Mouse (Mus musculus) hindbrain, embryonic 11.5 days (tissue): Measurements from ENCODE around the gene Cdiptos. TPM values are rescaled to one million over a fixed set of nuclear protein-coding genes. Genes with fewer than 3 reads are reported as not detected.

Experiments
- ATAC-seq: fragments of 200-750 bp; cut with Nextera tagmentation; 2 replicates; pipeline ENCODE4 v1.8.0; 2017; ENCODE audit warnings: mild to moderate bottlenecking, moderate TSS enrichment, moderate library complexity; ENCODE audit not compliant: low FRiP score
- DNase-seq: peaks from one replicate; pipeline ENCODE4 v3.0.0-alpha.2; 2015; ENCODE audit warnings: low spot score
- H3K27ac ChIP-seq: fragments of 300-500 bp; sonication (generic); 2 replicates; pipeline ENCODE4 v1.5.1; 2014; ENCODE audit warnings: mild to moderate bottlenecking, low read depth, low read length
- H3K27me3 ChIP-seq: fragments of 300-500 bp; sonication (generic); 2 replicates; pipeline ENCODE4 v1.6.1; 2014; ENCODE audit warnings: mild to moderate bottlenecking, low read length, moderate library complexity, mixed read lengths; ENCODE audit not compliant: control insufficient read depth, insufficient read depth
- H3K36me3 ChIP-seq: fragments of 300-500 bp; sonication (generic); 2 replicates; pipeline ENCODE4 v1.6.1; 2014; ENCODE audit warnings: mild to moderate bottlenecking, low read length, moderate library complexity, mixed read lengths; ENCODE audit not compliant: control insufficient read depth, insufficient read depth
- H3K4me1 ChIP-seq: fragments of 300-500 bp; sonication (generic); replicated peaks from 2 replicates; pipeline ENCODE4 v1.6.1; 2014; ENCODE audit warnings: low read length, mixed read lengths; ENCODE audit not compliant: control insufficient read depth, insufficient read depth
- H3K4me2 ChIP-seq: fragments of 300-500 bp; sonication (generic); replicated peaks from 2 replicates; pipeline ENCODE4 v1.6.1; 2014; ENCODE audit warnings: mild to moderate bottlenecking, low read depth, low read length
- H3K4me3 ChIP-seq: fragments of 300-500 bp; sonication (generic); 2 replicates; pipeline ENCODE4 v1.5.1; 2014; ENCODE audit warnings: low read depth, low read length
- H3K9ac ChIP-seq: fragments of 300-500 bp; sonication (generic); 2 replicates; pipeline ENCODE4 v1.6.1; 2014; ENCODE audit warnings: low read depth, low read length
- H3K9me3 ChIP-seq: fragments of 300-500 bp; sonication (generic); 2 replicates; pipeline ENCODE4 v1.6.1; 2016; ENCODE audit warnings: low read length; ENCODE audit not compliant: control insufficient read depth
- WGBS: fragments of 180-500 bp; shearing (Covaris S2); extraction: QIAGEN DNeasy Blood & Tissue Kit; methylation state at CpG from one replicate; pipeline ENCODE4 v1.1.7; 2014; 5-methylcytosine and 5-hydroxymethylcytosine counted together
- polyA plus RNA-seq: library from polyadenylated mRNA; unstranded; fragments of >200 nt; fragmentation: Nextera tagmentation; extraction: Ambion mirVana; gene quantifications from 2 replicates; pipeline ENCODE4 v1.2.1, GENCODE M21; 2014

The Cdiptos gene
- polyA plus RNA-seq, 1 experiment from 2014 or later = 0.63 TPM

GRCm38 (mm10) chr7:127011051-127011450 is 35.2 kb upstream of the Cdiptos start:
- Histone ChIP-seq H3K4me1 (peaks cover 6% of the 10 kb centered on the region), H3K4me3 (no peak overlapping the region), H3K4me2 (no peak overlapping the region), H3K9me3 (no peaks in the 10 kb centered on the region), H3K27ac (no peak overlapping the region), H3K27me3 (no peaks in the 10 kb centered on the region), H3K9ac (no peak overlapping the region), H3K36me3 (0 out of 2 replicates have a peak, but pooled peaks cover 4% of the 10 kb centered on the region)
- DNase-seq = no peak
- ATAC-seq = no peak
- WGBS = 91% methylated on average over 2 of the region's 2 CpGs

DNA sequence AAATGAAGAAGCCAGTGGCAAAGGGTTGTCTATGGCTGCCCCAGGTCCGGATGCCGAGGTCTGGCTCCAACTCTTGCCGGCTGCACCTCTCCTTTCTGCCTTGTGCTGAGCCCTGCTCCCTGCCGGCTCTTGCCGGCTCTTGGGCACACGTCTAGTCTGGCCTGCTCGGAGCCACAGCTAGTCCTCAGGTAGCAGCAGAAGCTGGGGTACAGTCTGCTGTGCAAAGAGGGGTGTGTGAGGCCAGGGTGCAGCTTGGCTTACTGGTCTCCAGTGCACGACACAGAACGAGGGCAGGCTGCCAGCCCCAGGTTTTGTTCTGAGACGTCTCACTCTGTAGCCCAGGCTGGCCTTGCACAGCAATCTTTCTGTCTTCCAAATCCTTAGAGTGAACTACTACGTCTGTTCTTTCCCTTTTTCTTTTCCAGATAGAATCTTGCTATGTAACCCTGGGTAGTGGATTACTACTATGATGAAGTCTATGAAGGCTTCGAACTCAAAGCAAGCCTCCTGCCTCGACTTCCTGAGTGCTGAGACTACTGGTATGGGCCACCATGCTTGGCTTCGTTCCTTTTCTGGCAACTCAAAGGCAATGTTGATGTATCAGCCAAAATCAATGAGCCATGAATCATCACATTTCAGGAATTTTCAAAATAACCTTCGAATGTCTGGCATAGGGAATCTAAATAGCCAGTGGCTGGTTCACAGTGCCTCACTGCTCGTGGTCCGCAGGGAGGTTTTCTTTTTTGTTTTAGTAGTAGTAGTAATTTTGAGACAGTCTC is 33.6 kb upstream of the Cdiptos start:
- H3K9ac ChIP-seq = no peak overlapping the region
- 0 out of 2 replicates have a peak overlapping the region, but pooled peaks have one; percentile 67 for H3K27ac ChIP-seq
- no peak overlapping the region for H3K4me3 ChIP-seq
- H3K4me2 ChIP-seq = no peak overlapping the region
- no peaks in the 10 kb centered on the region for H3K27me3 ChIP-seq
- no peaks in the 10 kb centered on the region for H3K4me1 ChIP-seq
- WGBS = 87% methylated on average over 17 of the region's 17 CpGs
- no peak for DNase-seq
- H3K36me3 ChIP-seq = 0 out of 2 replicates have a peak, but pooled peaks cover 4% of the 10 kb centered on the region
- ATAC-seq = no peak
- H3K9me3 ChIP-seq = no peaks in the 10 kb centered on the region

- H3K36me3 ChIP-seq = 0 out of 2 replicates have a peak, but pooled peaks cover 2% of the 10 kb centered on the region
- H3K9ac ChIP-seq = no peak overlapping the region
- no peaks in the 10 kb centered on the region for H3K4me1 ChIP-seq
- H3K9me3 ChIP-seq = no peaks in the 10 kb centered on the region
- no peak overlapping the region for H3K4me3 ChIP-seq
- DNase-seq (no peak), ATAC-seq (peak; percentile 56; the same call in 1 of the 2 replicates)
- no peaks in the 10 kb centered on the region for H3K27me3 ChIP-seq
- H3K27ac ChIP-seq = peak overlapping the region; percentile 67
- 70% methylated on average over 9 of the region's 9 CpGs for whole genome bisulfite sequencing
- no peak overlapping the region for H3K4me2 ChIP-seq
These were observed 32.5 kb upstream of the Cdiptos start for GRCm38 (mm10) chr7:127008239-127009019.

GRCm38 (mm10) chr7:127007313-127008024 is 31.6 kb upstream of the Cdiptos start:
- Histone ChIP-seq H3K9me3 (no peaks in the 10 kb centered on the region), H3K27me3 (no peaks in the 10 kb centered on the region), H3K36me3 (no peaks in the 10 kb centered on the region), H3K4me1 (no peaks in the 10 kb centered on the region), H3K9ac (no peak overlapping the region), H3K27ac (no peak overlapping the region), H3K4me2 (no peak overlapping the region), H3K4me3 (no peak overlapping the region)
- 83% methylated on average over 6 of the region's 6 CpGs for WGBS
- ATAC-seq (no peak), DNase-seq (no peak)

GRCm38 (mm10) chr7:127004122-127004875 is 28.4 kb upstream of the Cdiptos start:
- DNase-seq (no peak), ATAC-seq (no peak)
- Histone ChIP-seq H3K9ac (no peak overlapping the region), H3K4me2 (no peak overlapping the region), H3K4me1 (no peaks in the 10 kb centered on the region), H3K4me3 (no peak overlapping the region), H3K36me3 (no peaks in the 10 kb centered on the region), H3K9me3 (no peaks in the 10 kb centered on the region), H3K27me3 (no peaks in the 10 kb centered on the region), H3K27ac (no peak overlapping the region)
- WGBS = 85% methylated on average over 4 of the region's 4 CpGs

- ATAC-seq = no peak
- H3K27ac ChIP-seq = no peak overlapping the region
- no peak overlapping the region for H3K4me3 ChIP-seq
- no peaks in the 10 kb centered on the region for H3K4me1 ChIP-seq
- whole genome bisulfite sequencing = 95% methylated on average over 5 of the region's 5 CpGs
- H3K9me3 ChIP-seq = no peaks in the 10 kb centered on the region
- H3K36me3 ChIP-seq = no peaks in the 10 kb centered on the region
- H3K9ac ChIP-seq = no peak overlapping the region
- no peak for DNase-seq
- no peaks in the 10 kb centered on the region for H3K27me3 ChIP-seq
- H3K4me2 ChIP-seq = no peak overlapping the region
These were observed 27.7 kb upstream of the Cdiptos start for GRCm38 (mm10) chr7:127003620-127004019.

GRCm38 (mm10) chr7:126999568-126999967 is 23.7 kb upstream of the Cdiptos start:
- DNase-seq = no peak
- 86% methylated on average over 10 of the region's 10 CpGs for WGBS
- Histone ChIP-seq H3K4me1 (no peaks in the 10 kb centered on the region), H3K36me3 (no peaks in the 10 kb centered on the region), H3K4me2 (no peak overlapping the region), H3K27ac (no peak overlapping the region), H3K9ac (no peak overlapping the region), H3K4me3 (no peak overlapping the region), H3K9me3 (no peaks in the 10 kb centered on the region), H3K27me3 (no peaks in the 10 kb centered on the region)
- no peak for ATAC-seq

GRCm38 (mm10) chr7:126996449-126996848 is 20.6 kb upstream of the Cdiptos start:
- Histone ChIP-seq H3K27ac (no peak overlapping the region), H3K27me3 (no peaks in the 10 kb centered on the region), H3K4me2 (no peak overlapping the region), H3K4me1 (no peaks in the 10 kb centered on the region), H3K9me3 (no peaks in the 10 kb centered on the region), H3K4me3 (no peak overlapping the region), H3K9ac (no peak overlapping the region), H3K36me3 (no peaks in the 10 kb centered on the region)
- no peak for DNase-seq
- ATAC-seq = no peak
- 84% methylated on average over 4 of the region's 4 CpGs for WGBS
